Mouse (Mus musculus) inflammation-experienced regulatory T-cells, adult 6 months (primary cell): ENCODE data around the gene Dhx33. TPM values are rescaled to one million over a fixed set of nuclear protein-coding genes. Genes with fewer than 3 reads are reported as not detected.

Source experiments
- polyA plus RNA-seq, 3 experiments: library from polyadenylated mRNA; unstranded; fragments of 100-300 nt; shearing (Covaris generic); gene quantifications; one replicate each; pipeline ENCODE4 v1.2.1; 2017

Gene Dhx33
- polyA plus RNA-seq, 3 experiments from 2014 or later, result 4.8 to 6.8 (median 6.2) TPM

Other genes starting within 250 kb of the Dhx33 start
- 1 to 10 TPM; 3.4 to 5.8 (median 4.6) TPM for gene Zfp3, start 240.2 kb downstream of the Dhx33 start, polyA plus RNA-seq
- 1 to 10 TPM in 1 of 3 experiments, under 1 TPM in 1, not detected in 1; 0.67 to 1.1 TPM for gene Scimp, start 191.9 kb downstream of the Dhx33 start, polyA plus RNA-seq
- 10 to 100 TPM in 2 of 3 experiments, 1 to 10 TPM in 1; 9.9 to 13.0 (median 11.4) TPM for gene Rabep1, start 159.7 kb downstream of the Dhx33 start, polyA plus RNA-seq
- gene Nup88, start 34.5 kb downstream of the Dhx33 start, polyA plus RNA-seq, result 10 to 100 TPM; 68.9 to 98.8 (median 83.6) TPM
- gene Rpain, start 34.2 kb downstream of the Dhx33 start, polyA plus RNA-seq, result 10 to 100 TPM; 60.7 to 75.8 (median 72.5) TPM
- gene C1qbp, start 21.4 kb downstream of the Dhx33 start, polyA plus RNA-seq, result 10 to 100 TPM; 12.6 to 27.5 (median 15.5) TPM
- 10 to 100 TPM; 16.3 to 21.6 (median 20.3) TPM for gene Mis12, start 15.2 kb upstream of the Dhx33 start, polyA plus RNA-seq
- gene Derl2, start 15.4 kb upstream of the Dhx33 start, polyA plus RNA-seq, result 100 to 1,000 TPM; 114 to 184 (median 122) TPM
- 10 to 100 TPM; 10.7 to 20.4 (median 17.8) TPM for gene 6330403K07Rik, start 29.1 kb upstream of the Dhx33 start, polyA plus RNA-seq
- gene Nlrp1a, start 140.3 kb upstream of the Dhx33 start, polyA plus RNA-seq, result 1 to 10 TPM in 1 of 3 experiments, under 1 TPM in 2; 0.38 to 1.7 (median 0.64) TPM
- gene Nlrp1b, start 226.3 kb upstream of the Dhx33 start, polyA plus RNA-seq, result 1 to 10 TPM; 1.5 to 6.7 (median 2.1) TPM